Mouse (Mus musculus) liver, adult 2 months (tissue): ENCODE results near the gene Leng8.

Source experiments
- CTCF ChIP-seq: fragments of 200-500 bp; IDR thresholded peaks from 2 replicates; pipeline ENCODE4 v1.5.1; 2011; ENCODE audit warnings: low read depth, low read length, control low read depth
- POLR2A ChIP-seq: fragments of 200-500 bp; IDR thresholded peaks from 2 replicates; pipeline ENCODE4 v1.6.1; 2011; ENCODE audit warnings: low read length, control low read depth; ENCODE audit not compliant: insufficient read depth; ENCODE audit errors: extremely low read depth

- TF ChIP-seq CTCF (no peak), POLR2A (no peak)
Observed at GRCm38 (mm10) chr7:4170193-4170938, 33.5 kb downstream of the Leng8 start.
